Mouse (Mus musculus): ENCODE measurements around the gene Hsd17b12.

DNA sequence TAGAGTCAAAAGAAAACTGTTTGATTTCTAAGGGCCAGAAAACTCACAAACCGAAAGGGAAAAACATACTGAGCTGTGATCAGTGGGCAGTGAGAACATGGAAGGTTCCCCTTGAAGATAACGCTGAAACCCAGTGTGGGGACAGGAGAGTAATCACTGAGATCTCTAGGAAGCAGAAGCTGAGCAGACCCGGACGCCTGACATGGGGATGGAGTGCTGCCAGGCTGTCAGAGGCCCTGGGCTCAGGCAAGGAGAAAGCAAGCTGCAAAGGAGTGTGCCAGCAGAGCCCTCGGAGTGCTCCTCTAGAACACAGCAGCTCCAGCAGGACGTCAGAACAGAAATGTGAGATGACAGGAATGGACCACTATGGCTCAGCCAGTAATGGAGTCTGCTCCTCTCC, 133.1 kb downstream of the Hsd17b12 start:
- TF ChIP-seq CTCF (IDR thresholded peaks at IDR 0.05; ENCODE audit: low read depth) (no peak), EP300 (optimal IDR thresholded peaks at IDR 0.05) (no peak)
